Mouse (Mus musculus): ENCODE data around the gene Slc8a3.

The Slc8a3 gene

DNA sequence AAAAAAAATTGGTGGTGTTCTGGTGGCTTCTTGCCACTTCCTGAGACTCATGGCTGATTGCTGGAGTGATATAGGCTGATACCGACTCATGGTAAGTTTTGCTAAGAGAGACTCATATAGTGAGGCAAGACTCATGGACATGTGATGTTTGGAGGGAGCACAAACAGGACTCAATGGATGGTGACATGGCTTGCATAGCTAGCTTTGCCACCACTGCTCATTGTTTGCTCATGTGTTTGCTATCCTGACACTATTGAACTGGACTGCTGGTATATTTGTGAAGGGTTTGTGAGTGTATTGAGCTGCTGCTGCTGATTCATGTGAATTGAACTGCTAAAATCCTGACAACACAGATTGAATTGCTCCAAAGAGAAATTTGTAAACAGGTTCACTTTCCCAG lies 95.8 kb downstream of the Slc8a3 start:
- DNase-seq (ENCODE audit: low read depth, low spot score) = no peak

DNA sequence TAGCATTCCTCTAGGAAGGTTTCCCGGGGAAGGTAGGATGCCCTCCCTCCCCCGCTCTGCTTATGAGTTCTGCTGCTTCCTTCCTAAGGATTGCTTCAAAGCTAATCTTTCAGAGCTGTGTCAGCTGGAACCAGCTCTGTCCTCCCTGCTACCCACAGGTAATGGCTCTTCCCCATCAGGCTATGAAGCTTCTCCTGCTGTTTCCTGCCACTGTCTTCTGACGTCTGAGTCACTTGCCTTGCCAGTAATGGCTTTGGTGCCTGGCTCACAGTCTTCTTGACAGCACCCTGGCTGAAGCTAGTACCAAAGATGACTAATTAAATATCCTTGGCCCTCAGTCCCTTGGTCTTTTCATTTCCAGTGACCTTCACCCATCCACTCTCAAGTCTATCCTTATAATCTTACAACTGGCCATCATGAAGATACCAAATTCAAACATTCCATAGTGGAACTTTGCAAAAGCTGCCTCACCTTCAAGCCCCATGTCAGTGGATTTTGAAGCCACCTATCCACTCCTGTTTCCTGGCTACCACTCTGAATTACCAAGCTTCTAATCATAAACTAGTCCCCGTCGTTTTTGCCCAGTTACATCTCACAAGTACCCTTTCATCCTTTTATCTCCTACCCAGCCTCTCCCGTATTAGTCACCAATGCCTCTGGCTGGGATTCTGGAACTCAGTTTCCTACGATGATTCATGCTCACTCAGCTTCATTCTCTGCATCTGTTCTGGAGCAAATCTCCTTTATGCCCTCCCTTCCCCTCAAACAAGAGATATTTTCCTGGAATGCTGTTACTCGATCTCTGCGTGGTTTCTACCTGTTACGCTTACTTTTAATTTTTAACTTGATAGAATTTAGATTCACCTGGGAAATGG lies 97.3 kb downstream of the Slc8a3 start:
- no peak for DNase-seq (ENCODE audit: low read depth, low spot score)

DNA sequence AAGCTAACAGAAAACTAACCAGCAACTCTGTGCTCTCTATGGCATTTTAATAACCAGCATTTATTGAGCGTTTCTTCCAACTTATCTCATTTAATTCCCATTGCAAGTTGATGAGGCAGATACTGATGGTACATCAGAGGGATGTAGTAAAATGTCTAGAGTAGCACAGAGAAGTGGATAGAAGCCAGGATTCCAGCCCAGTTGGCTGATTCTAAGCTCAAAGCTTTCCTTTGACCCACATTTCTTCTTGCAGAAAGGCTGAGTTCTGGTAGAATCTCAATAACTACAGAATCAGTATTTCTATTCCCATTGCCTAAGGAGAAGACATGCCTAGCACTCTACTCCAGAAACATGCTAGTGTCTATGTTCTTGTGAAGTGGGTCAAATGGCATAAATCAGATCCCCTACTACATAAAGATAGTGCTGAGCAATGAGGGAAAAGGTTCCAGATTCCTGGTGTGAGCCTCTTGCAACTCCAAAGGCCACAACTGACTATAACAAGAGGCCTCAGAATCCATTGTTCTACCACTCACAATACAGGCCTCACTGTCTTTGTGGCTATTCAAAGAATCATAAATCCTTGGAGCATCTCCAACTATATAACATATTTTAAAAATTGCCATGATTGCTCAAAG lies 99.1 kb downstream of the Slc8a3 start:
- DNase-seq (ENCODE audit: low read depth, low spot score) = no peak

DNA sequence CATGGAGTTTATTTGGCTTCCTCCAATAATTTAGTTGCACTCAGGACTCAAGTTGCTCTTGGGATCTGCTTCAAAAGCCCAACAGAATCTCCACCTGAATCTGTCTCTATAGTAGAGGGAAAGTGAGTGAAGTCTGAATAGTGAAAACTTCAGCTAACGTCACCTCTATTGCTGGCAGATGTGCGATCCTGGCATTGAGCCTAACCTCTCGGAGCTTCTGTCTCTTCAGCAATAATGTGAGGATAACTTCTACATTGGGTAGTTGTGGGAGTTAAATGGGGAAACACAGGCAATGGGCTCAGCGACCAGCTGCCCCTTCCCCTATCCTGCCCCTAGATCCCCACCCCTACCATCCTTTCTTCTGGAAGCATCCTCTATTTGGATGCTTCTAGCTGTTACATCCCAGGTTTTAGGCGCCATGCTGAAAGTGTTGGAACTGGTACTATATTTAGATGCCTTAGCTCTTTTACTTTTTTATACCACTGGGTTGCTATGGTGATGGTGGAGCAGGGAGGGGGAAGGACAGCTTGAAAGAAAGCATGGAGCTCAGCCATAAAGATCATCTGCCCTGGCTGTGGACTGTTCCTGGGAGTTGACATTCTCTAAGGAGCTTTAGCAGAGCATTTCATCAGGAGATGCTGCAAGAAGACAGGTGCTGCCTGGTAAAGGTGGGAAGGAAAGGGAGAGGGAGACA lies 105.1 kb downstream of the Slc8a3 start:
- no peak for DNase-seq (ENCODE audit: low read depth, low spot score)

DNA sequence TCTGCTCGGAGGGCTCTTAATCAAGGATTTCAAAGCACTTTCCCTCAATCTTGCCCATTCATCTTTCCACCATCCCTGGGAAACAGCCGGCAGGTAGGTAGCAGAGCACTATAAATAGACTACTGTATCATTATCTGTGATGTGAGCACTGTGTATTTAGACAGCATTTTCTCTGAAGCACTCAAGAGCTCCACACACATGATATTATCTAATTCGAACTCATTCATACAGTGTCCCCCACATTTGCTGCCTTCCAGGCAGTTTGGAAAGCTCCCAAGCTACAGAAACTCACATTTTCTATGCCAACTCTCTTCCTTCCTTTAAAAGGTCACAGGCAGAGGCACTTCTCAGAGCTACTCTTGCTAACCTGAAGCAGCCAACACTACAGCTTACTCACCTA lies 106.4 kb downstream of the Slc8a3 start:
- DNase-seq (ENCODE audit: low read depth, low spot score) = no peak

DNA sequence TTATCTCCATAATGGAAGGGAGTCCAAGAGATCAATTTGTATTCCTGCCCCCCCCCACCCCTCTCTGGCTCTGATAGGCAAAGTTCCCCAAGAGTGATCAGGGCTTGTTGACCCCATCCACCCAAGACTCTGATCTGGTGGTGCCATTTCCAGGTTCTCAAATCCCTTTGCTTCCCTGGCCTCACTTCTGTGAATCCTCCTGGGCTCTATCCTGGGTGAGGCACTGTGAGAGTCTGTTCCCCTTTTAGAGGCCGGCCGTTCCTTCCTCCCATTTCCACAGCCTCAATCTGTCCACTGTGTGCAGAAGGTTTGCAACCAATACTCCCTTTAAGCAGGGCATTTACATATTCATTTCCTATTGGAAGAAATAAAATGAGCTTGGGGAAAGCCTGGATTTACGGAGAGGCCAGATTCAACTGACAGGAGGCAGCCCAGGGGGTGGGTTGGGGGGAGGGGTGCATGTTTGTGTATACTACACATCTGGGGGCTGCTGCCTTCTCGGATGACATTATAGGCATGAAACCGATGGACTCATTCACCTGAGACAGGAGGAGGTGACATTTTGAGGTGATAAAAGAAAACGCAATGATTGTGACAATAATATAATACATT lies 106.9 kb downstream of the Slc8a3 start:
- DNase-seq (ENCODE audit: low read depth, low spot score) = peak; percentile 23

DNA sequence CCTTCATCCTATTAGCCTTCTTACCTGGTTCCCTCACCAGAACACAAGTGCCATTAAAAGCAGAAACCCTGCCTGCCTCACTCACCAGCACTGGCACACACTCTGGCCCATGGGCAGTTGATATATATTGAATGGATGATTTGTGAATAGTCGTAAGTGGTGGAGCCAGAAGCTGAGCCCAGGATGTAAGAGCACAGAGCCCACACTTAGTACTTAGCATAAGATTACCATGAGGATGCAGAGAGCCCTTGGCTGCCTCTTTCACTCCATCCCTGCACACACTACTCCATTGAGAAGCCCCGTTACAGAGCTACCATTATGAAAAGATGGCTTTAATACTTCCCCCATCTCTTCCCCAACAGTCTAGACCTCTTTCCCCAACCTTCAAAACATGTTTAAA lies 108.1 kb downstream of the Slc8a3 start:
- no peak for DNase-seq (ENCODE audit: low read depth, low spot score)

DNA sequence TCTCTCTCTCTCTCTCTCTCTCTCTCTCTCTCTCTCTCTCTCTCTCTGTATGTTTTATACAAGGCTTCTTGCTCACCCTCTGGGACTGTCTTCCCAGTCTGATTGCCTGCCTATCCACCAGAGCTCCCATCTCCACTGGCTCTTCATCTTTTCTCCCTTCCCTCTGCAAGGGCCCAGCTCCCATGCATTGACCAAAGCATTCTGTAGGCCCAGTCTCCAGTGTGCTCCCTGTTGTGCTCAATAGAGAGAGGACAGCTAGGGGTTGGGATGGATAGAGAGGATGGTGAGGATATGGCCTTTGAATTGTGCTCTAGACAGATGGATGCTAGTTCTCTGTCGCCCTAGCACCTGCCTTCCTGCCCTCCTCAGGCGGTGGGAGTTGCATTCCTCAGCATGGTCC lies 109.7 kb downstream of the Slc8a3 start:
- DNase-seq (ENCODE audit: low read depth, low spot score) = no peak

DNA sequence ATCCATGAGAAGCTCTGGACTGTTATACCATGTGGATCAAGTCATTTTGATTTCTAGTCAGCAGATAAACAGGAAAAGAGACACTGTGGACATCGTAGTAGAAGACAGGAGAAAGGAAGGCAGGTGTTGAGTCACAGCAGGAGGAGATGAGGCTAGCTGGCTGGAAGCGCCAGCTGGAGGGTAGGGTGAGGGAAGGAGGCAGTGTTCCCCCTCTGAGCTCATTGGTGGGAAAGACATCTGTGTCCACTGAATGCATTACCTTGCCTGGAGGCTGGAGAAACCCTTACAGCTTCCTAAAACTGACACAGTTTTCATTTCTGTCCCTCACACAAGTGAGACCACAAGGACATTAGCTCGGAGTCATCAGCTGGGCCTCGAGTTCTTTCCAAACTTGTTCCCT lies 113.6 kb downstream of the Slc8a3 start:
- DNase-seq (ENCODE audit: low read depth, low spot score) = no peak

DNA sequence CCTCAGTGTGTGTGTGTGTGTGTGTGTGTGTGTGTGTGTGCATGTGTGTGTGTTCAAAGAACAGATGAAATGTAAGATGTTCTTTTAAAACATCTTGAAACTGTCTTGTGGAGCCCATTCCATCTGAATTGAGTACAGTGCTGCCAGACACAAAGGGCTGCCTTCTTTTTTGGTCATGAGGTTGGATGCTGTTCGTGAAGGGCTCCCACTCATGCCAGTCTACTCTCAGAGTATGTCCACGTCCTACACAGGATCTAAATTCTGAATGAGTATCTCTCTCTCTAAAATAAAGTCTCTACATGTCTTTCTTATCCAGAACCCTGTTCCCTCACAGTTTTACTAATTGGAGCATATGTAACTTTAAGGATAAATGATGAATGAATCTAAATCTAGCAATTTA lies 124.4 kb downstream of the Slc8a3 start:
- DNase-seq (ENCODE audit: low read depth, low spot score) = no peak

DNA sequence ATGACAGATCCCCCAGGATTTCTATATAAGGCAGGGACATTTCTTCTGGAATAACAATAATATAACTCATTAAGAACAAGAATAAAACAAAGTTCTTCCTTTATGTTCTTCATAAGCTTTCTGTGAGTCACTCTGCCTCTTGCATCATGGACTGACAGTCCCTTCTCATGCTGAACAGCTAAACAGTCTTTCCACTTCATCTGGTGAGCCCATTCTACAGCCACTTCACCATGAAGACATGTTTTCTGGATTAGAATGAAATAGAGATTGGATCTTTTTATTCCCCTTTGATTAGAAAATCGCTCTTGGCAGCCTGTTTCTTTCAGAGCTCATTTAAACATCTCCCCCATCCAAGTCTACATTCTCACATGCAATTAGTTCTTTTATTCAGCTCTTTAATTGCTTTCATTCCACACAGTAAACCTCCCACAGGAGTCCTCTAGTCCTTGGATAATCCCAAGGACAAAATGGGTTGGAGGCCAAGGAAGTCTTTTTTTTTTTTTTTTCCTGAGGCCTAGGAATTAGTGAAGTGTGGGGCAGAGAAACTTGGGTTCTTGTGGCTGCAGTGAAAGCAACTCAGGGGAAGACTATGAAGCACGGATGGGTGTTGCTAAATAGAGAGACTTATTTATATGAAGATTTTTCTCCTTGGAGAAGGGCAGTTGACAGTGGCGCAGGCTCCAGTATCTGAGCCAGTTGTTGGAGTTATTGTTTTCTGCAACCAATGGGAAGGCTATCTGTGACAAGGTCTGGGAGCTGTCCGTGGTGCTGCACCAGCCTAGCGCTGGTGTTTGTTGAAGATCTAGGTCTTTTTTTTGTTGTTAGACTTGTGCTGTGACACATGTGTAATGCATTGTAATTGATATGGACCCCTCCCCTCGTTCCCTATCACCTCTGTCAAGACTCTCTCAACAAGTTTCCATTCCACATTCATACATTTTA lies 127.1 kb downstream of the Slc8a3 start:
- no peak for DNase-seq (ENCODE audit: low read depth, low spot score)

DNA sequence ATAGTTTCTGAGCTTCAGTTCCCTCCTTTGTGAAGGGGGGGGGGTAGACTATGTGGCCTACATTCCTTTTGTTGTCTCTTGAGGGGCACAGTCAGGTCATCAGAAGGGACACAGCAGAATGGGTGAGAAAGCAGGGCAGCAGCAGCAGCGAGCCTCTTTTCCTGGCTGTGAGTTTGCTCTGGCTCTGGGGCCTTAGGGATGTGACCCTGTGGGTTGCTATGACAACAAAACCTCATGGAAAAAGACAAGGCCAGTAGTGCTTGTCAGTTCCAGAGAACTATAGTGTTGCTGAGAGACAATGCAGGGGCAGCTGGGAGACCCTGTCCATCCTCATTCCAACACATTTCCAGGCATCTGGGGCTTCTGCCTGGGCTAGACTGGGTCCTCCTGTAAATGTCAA lies 129.8 kb downstream of the Slc8a3 start:
- DNase-seq (ENCODE audit: low read depth, low spot score) = no peak

DNA sequence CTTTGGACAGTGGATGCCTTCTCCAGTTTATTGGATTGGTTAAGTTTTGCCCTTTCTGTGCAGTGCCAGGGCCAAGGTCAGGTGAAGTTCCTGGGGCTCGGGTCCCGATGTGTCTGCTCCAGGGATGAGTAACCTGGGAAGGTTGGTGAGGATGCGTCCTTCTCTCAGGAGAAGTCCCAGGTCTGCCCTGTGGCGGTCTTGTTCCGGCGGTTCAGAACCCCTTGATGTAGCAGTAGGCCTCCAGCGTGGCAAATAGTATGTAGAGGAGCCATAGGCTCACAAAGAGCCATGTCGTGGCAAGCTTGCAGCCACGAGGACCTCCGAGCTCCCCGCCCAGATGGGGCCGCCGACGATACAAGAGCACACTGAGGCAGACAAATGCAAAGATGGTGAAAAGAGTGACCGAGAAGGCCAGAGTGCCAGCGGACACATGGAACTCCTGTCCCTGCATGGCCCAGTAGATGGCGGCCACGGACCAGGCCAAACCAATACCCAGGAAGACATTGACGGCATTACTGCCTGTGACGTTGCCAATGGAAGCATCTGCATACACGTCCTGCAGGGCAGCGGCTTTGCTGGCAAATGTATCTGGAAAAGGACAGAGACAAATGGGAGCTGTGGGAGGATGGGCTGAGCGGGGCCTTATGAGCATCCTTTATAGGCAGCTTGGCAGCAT lies 133.6 kb downstream of the Slc8a3 start:
- DNase-seq (ENCODE audit: low read depth, low spot score) = peak; percentile 57

DNA sequence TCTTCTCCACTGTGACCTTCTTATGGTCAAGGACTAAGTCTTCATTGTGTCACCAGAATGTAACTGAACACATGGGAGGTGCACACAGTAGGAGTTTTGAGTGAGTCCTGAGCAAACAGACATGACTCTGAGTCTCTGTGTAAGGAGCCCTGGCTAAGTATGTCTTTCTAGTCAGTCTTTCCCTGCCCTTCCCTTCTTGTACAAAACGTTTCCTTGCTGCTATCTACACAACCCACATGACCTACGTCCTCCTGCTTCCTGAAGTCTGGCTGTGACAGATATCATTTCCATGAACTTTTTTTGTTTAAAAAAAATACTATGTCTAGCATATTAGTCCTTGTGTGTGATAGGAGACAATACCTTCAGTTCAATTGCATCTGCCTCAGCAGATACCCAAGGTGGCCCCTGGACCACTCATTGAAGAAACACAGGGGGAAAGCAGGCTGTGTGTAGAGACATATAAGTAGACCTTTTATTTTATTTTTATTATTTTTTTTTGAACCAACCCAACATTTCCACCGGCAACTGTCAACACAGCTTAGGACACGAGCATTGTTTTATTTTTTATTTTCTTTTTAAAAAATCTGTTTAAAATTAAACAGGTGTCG lies 135.4 kb downstream of the Slc8a3 start:
- DNase-seq (ENCODE audit: low read depth, low spot score) = no peak

DNA sequence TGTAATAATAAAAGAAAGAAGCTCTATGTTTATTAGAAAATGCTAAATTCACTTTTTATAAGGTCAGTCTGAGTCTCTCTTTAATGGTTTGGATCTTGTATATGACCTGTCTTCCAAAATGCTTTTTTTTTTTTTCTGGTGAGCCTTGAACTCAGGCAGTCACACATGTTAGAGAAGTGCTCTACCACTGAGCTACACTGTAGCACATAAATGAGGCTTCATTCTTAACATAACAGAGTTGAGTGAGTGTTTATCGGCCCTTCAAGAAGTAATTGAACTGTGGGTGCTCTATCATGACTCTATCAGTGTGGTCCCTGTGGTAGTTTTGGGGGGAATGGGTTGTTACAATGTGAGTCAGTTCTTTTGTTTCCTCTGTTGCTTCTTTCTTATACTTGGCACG lies 139.0 kb downstream of the Slc8a3 start:
- DNase-seq (ENCODE audit: low read depth, low spot score) = no peak

DNA sequence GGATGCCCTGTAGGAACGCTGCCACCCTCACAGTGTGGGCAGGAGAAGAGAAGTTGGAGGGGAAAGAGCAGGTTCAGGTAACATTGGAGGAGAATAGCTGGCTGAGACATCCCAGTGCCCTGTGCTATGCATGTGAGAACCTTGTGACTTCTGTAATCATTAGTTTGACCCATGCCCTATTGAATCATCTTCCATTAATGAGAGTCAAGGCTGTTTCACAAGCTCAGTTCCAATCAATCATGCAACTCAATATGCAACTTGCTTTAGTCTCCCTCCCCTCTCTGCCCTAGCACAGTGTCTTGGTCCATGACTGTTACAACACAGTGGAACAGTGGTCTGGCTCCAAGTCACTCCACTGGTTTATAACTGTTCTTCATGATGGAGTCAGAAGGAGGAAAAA lies 143.3 kb downstream of the Slc8a3 start:
- DNase-seq (ENCODE audit: low read depth, low spot score) = no peak

DNA sequence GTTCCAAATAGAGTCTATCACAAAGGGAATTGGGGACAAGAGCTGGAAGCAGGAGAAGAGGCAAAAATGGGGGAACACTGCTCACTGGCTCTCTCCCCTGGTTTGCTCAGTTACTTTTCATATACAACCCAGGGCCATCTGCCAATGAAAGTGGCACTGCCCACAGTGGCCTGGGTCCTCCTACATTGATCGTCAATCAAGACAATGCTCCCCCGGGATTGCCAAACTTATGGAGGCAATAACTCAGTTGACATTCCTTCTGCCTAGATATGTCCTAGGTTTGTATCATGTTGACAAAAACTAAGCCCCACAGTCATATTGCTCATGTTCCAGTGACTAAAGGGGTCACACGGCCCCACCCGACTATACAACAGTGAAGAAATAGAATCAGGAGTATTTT lies 144.0 kb downstream of the Slc8a3 start:
- no peak for DNase-seq (ENCODE audit: low read depth, low spot score)

DNA sequence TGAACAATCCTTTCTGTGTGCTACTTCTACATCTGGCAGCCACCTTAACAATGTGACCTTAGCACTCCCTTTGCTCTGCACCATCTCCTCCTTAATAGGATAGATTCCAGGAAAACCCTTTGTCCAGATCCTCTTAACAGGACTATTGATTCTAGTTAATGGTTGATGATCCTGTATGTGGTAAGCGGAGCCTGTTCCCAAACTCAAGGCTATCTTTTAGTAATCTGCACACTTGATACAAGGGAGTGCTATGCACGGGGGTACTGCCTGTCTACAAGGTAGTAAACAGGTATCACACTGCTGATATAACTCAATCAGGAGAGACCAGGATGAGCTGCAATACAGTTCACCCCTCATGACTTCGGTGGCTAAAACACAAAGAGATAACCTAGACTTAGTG lies 144.6 kb downstream of the Slc8a3 start:
- no peak for DNase-seq (ENCODE audit: low read depth, low spot score)

DNA sequence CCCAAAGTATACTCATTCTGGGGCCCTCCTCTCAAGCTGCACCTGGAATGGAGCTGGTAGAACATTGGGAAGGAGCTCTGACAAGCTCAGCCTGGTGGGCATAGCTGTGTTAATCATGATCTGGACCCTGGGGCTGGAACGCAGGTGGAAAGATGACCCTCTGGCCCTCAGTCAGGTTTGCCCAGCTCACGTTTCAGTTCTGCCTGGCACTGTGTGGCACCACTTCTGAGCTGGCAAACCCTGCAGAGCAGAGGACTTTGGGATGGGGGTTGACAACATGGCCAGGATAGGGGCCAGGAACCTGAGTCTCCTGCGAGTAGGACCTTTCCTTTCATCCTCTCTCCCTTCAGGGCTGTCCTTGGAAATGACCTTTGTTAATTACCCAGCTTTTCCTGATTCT lies 146.3 kb downstream of the Slc8a3 start:
- DNase-seq (ENCODE audit: low read depth, low spot score) = no peak

DNA sequence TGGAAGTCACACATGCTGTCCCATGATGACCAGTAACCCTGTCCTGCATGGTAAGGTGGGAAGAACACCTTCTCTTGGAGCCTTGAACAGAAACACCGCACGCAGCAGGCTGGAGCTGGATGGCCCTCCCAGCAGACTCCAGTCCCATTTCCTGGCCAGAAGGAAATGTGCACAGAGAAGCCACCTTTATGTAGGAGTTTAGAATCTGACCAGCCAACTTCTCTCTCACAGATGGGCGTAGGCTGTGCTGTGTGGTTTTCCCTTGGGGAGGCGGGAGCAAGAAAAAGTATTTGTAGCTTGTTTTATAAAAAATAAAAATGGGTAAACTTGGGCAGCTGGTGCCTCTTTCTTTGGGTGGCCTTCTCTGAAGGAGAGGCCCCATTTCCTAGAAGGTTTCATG lies 146.9 kb downstream of the Slc8a3 start:
- no peak for DNase-seq (ENCODE audit: low read depth, low spot score)

Data from retina, adult 2 months (tissue).